Mouse (Mus musculus) erythroblast, adult 5-6 weeks (primary cell): ENCODE measurements around the gene Nutm1. TPM values are rescaled to one million over a fixed set of nuclear protein-coding genes. Genes with fewer than 3 reads are reported as not detected.
A peak's percentile ranks its signal among the peaks of the same experiment; 100 is the strongest.

Experiments
- ATAC-seq: replicated peaks from 2 replicates; pipeline ENCODE4 v1.8.0; 2016; ENCODE audit warnings: moderate number of reproducible peaks, mild to moderate bottlenecking, moderate TSS enrichment, inconsistent platforms; ENCODE audit not compliant: poor library complexity, low FRiP score, severe bottlenecking
- total RNA-seq, 2 experiments: library from RNA; stranded (forward) in 1 of 2; stranded (reverse) in 1 of 2; fragments of 150-400 nt in 1 of 2; fragments of 200-764, 138-1000 nt in 1 of 2; gene quantifications; 2 replicates each; pipeline versions ENCODE4 v1.2.3 to v1.2.4; 2015 to 2017; ENCODE audit warnings: low replicate concordance in 2 of 2

Gene Nutm1
- total RNA-seq, 2 experiments from 2014 or later = not detected

DNA sequence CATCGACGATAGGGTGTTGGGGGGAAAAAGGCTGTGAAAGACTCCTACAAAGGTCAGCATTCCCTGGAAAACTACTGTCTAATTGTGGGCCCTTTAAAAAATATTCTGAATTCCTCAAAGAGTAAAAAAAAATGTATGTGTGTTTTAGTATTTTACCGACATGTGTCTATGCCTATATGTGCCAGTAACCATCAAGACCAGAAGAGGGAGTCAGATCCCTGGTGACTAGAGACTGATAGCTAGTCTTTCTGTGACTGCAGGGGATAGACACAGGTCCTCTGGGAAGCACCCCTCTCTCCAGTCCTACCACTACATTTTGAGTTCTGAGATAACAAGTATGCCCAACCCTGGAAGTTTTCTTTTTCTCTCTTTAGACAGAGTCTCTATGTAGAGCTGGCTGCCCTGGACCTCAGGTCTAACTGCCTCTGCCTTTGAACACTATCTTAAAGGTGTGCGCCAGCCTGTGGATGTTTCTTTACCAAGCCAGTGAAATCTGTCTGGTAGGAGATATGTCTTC, 3.7 kb upstream of the Nutm1 start:
- no peak for ATAC-seq

DNA sequence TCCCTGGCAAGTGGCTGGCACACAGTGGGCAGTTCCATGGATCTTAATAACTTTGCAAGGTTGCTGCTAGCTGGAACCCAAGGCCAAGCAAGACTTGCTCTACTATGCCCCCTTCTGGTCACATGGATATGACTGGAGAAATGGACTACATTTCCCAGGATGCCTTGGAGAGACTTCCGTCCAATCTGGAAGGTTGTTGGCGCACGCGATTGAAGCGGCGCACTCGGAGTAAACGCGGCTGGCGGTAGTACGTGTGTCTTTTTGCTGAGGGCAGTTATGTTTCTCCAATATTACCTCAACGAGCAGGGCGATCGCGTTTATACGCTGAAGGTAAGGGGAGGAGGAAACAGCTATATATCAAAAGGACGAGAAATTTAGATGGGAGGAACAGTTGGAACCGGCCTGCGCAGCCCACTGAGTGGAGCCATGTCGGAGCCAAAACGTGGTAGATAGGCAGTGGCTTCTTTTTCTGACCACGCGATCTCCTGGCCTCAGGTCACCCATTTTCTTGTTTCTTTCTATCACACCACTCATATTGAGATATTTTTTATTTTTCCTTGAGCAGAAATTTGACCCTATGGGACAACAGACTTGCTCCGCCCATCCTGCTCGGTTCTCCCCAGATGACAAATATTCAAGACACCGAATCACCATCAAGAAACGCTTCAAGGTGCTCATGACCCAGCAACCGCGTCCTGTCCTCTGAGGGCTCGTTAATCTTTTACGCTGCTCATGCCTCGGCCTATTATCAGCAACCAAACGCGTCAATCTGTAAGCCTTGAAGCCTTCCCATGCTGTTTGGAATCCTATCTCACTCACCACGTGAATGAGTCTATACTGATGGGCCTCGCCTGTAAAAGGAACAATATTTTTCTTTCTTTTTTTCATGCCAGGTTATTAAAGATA, 2.9 kb upstream of the Nutm1 start, which contains the start of gene Nop10:
TSS of gene Nop10 (plus strand) at position 179 of the 906 bp plus-strand sequence.
- ATAC-seq = peak; percentile 69

DNA sequence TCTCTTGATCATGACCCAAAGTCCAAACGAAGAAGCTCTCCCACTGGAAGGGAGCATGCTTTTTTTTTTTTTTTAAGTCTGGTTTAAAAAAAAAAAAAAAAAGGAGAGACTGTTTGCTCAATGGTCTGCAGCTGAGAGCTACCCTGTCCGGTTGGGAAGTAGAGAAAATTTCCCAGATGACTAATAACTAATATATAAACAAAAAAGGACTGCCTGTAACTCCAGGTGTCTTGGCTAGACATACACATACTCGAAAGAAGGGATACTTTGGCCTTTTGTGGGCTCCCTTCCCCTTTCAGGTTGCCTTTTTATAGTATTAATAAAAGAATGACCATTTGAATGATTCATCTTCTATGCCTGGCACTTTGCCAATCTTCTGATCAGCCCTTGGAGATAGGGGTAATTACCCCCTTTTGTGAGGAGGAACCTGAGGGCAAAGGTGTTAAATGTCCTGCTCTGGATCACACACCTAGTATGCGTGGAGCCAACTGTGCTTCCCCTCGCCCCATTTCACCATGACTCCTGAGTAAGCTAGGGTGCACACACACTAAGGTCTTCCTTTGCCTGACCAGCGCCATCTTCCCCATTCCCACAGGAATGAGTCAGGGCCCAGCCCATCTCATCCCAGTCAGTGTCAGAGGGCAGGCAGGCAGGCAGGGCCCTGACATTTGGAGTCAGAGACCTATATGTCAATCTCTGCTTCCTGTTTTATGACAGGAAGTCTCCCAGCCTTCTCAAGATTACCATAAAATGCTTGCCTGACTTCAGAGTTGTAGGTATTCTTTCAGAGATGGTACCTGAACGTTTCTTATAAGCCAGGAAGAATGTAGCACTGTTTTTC, 4.2 kb downstream of the Nutm1 start:
- no peak for ATAC-seq

DNA sequence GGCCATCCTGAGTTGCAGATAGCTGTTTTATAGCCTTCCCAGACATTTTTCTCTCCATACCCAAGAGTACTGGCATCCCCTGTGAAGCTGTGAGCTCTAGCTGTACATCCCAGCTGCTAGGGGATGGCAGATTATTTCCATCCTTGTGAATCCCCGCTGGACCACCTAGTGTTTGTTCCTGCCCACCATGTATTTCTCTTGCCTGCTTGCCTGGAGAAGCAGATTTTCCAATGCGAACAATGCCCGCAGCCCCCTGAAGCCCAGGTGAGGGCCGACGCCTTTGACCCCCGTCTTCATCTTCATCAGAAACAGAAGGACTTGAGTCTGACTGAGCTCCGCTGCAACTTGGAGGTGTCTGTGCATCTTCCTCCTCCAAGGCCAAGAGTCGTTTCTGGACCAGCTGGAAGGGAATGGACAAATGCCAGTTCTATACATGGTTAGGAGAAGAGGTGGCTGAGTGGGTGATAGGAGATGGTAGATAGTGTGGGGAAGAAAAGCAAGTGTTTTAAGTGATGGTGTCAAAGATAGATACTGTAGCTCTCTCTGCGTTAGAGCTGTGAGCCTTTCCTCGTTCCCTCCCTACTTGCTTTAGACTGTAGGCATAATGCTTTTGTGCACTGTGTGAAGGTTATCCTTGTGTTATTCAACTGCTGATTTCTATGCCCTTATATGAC, 9.2 kb downstream of the Nutm1 start:
- ATAC-seq = no peak

DNA sequence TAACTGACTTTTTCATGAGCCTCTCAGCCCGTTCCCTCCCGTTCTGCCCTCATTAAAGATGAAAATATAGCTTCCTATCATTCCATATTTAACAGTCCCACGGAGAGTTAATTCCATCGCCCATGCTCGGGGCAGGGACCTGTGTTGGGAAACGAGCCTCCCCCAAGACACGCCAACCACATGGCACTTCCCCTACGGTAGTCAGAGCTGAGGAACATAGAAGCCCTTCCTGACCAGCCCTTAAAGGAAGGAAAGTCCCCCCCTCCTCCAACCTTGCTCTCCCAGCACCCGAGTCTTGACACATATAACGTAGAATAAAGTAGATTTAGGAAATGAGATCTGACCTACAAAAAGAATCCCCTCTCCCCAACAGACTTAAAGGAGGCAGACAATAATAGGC, 11.8 kb downstream of the Nutm1 start:
- ATAC-seq = no peak

DNA sequence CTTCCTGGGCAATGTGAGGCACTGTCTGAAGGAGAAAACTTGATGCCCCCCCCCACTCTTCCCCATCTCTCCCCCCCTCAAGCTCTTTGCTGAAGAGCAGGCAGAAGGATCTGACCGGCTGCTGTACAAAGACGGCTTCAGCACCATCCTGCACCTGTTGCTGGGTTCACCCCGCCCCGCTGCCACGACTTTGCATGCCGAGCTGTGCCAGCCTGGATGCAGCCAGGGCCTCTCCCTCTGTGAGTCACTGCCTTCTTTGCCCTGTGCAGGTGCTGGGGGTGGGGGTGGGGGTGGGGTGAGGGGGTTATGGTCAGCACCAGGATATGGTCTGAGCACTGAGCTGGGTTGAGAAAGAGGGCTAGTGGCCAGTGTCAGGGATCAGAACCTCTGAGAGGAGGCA, 12.9 kb downstream of the Nutm1 start:
- ATAC-seq = no peak

DNA sequence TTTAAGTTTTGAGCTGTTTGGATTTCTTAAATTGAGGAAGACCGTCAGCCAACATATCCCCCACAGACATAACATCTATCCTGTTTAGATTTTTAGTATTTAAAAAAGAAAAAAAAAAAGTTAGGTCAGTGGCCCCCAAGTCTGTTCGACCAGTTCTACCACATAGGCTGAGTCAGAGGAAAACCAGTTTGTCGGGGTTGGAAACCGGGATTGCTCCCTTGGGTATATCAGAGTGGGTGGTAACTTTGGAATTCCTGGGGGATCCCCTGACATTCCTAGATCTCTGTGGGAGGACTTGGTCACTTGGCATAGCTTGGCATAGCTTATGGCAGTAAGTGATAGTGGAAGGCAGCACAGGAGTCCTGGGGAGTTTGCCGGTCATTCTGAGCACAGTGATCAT, 13.8 kb downstream of the Nutm1 start:
- ATAC-seq = no peak

DNA sequence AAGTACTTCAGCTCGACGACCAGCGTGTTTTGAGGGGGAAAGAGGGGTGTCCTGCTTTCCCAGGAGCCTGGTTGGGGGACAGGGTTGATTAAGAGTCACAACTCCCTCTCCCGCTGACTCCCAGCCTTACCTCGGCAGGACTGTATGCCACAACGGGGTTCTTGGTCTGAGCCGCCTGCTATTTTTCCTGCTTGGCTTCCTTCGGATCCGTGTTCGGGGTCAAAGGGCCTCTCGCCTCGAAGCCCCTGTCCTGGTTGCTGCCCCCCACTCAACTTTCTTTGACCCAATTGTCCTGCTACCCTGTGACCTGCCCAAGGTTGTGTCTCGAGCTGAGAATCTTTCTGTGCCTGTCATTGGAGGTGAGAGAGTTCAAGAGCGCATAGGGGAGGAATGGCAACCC, 17.3 kb downstream of the Nutm1 start:
- no peak for ATAC-seq

DNA sequence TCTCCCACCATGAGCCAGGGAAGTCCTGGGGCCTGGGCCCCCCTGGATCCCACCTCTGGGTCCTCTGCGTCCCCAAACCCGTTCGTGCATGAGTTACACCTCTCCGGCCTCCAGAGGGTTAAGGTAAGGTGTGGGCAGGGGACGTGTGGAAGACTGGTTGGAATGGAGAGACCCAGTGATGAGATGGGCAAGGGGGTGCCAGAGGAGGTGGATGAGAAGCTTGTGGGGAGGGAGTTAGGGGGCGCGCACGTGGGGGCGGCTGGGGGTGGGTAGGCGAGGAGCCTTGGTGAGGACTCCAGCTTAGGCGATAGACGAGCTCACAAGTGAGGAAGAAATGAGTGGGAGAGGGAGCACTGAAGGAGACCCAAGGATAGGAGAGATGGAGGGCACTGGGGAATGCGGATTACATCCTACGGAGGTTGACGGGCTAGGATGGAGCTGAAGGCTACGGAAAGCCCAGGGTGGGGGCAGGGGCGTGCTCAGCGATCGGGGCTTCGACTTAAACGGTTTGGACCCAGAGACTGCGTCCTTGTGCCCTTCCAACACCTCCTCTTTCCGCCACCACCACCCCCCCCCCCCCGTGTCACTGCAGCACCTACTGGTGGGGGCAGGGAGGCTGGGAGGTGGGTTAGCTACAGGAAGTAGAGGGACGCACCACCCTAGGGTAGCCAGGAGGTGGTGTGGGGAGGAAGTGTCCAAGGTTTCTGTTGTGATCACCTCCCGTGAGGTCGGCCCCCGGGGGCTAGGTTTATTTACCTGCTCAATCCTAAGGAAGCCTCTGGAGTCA, 19.0 kb downstream of the Nutm1 start:
- ATAC-seq = no peak

DNA sequence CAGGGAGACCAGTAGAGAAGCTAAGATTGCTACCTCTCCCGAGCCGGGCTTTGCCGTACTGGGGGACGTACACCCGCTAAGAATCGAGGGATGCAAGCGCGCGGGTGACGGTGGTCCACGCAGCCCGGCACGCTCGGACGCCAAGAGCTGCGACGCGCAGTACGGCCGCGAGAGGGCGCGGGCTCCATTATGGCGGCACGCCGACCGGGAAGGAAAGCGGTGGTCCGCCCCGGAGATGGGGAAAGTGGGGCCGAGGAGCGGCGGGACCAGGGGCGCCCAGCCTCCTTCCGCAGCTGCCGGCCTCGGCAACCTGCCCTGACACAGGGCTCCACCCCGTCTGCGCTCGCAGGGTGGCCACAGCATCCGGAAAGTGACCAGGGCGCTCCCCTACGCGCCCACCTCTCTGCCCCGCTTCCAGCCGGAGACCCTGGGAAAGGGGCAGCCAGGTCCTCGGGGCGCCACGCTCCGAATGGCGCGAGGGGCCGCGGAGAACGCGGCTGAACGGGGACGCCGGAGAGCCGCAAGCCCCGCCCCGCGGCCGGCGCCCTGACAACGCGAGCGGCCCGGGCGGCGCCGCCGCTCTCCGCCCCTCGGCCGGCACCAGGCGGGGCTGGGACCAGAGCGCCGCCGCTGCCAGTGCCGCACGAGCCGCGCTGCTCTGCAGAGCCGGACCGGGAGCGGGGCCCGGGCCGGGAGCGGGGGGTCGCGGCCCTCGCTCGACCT, 19.7 kb downstream of the Nutm1 start, which contains the start of gene Lpcat4:
TSS of gene Lpcat4 (plus strand) at position 257 of the 723 bp plus-strand sequence.
- peak; percentile 88 for ATAC-seq

DNA sequence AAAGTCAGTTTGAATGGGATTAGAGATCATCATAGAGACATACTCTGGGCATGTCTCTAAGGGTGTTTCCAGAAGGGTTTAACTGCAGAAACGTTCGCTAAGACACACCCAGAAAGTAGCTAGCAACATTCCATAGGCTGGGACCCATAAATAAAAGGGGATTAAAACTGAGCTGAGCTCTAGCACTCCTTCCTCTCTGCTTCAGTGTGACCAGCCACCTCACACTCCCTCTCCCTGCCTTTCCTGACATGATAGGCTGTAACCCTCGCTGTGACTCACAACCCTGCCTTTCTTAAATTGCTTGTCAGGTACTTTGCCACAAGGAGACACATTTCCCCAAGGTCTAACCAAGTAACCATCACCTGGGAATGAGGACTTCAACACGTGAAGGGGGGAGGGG, 21.1 kb downstream of the Nutm1 start:
- no peak for ATAC-seq

DNA sequence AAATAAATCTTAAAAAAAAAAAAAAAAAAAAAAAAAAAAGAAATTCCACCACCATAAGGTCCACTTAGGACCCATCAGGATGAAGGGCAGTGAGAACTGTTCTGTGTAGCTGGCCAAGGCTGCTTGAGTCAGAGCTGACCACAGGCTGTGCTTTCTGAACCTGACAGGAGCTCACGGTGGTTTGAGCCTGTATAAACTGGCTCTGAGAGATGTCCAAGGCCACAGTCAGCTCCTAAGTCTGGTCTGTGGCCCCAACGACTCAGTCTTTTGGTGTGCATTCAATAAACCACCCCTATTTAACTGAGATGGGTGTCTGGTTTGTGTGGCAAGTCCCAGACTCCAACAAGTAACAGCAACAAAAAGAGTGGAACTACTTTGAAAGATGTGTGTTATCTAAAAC, 22.5 kb downstream of the Nutm1 start:
- no peak for ATAC-seq

DNA sequence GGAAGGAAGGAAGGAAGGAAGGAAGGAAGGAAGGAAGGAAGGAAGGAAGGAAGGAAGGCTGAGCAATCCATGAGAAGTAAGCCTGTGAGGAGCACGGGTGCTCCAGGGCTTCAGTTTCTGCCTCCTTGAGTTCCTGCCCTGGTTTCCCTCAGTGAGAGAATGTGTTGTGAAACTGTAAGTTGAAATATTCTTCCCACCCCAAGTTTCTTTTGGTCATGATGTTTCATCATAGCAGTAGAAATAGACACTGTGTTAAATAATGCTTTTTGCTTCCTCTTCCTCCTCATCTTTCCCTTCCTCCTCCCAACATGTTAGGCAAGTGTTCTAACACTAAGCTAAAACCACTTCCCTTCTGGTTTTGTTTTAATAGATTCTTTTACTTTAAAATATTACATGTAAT, 26.5 kb downstream of the Nutm1 start:
- ATAC-seq = no peak

DNA sequence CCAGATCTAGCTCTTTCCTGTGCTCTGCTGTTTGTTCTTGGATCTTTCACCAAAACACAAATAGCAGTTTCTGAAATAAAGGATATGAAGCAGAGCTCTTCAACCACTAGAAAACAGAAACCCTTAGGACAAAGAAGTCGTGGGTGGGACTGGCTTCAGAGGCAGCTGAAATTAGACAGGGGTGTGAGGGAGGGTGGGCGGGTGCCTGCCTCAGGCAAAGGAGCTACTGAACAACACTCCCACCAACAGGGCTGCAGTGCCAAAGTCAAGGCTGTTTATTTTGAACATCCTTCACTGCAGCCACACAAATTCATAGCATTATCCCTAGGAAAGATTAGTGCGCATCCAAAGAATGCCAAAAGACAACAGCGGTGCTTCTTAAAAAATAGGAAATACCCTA, 34.7 kb downstream of the Nutm1 start:
- no peak for ATAC-seq

DNA sequence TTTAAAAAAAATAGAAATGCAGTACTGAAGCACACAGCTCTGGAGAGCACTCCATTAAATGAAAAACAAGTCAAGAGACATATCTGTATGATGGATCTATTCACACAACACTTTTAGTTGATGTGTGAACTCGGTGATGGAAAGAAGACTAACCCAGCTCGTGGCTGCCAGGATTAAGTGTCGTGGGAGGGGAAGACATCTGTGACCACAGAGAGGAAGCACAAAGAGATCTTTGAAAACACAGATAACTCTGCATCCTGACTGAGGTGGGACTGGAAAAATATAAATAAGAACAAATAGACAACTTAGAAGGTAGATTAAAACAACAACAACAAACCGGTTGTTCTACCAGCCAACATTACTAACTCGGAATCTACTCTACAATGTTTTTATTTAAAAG, 36.5 kb downstream of the Nutm1 start:
- no peak for ATAC-seq

DNA sequence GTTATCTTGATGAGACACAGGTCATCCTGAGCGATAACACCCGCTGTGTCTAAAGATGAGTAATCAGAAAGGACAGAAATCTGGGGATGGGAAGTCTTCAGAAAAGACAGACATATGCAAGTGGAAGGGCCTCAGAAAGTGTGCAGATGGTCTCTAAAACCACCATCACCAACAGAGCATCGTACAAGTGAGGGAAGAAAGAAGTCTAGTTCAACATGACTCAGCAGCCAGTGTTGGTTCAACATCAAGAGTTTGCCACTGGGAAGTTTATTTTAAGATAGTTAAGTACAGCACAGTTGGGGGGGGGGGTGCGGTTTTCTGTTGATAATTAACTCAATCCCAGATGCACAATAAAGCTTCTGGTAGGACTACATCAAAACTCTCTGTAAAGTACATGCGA, 38.2 kb downstream of the Nutm1 start:
- no peak for ATAC-seq

DNA sequence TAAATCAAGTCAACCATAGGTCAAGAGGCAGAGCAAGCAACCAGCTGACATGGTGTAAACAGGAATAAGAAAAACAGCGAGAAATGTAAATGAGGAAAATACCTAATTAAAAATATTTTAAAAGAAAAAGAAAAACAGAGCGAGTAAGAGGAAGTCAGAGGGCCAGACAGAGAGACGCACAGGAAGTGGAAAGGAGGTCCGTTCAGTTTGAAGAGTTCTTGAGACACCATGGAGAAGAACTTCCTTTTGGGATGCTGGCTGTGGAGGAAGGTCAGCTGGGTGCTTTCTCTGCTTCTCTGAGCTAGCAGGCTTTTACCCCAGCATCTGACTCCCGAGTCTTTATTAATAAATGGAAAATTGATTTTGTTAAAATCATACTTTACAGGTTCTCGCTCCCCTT, 41.5 kb downstream of the Nutm1 start:
- ATAC-seq = no peak

DNA sequence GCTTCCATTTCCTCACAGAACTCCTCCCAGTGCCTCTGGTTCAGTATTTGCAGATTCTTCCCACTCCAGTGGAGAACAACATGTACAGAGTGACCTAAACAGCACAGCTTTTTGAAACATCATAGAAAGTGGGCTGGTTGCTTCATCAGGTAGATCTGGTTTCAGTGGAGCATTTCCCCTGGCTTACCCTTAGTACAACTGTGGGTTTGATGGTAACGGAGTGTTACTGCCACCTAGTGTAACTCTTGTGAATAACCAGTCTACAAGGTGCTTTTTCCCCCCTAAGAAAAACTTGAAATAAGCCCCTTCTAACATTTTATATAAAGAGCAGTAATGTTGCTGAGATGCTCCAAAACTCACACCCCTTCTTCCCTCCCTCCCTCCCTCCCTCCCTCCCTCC, 43.1 kb downstream of the Nutm1 start:
- ATAC-seq = no peak

DNA sequence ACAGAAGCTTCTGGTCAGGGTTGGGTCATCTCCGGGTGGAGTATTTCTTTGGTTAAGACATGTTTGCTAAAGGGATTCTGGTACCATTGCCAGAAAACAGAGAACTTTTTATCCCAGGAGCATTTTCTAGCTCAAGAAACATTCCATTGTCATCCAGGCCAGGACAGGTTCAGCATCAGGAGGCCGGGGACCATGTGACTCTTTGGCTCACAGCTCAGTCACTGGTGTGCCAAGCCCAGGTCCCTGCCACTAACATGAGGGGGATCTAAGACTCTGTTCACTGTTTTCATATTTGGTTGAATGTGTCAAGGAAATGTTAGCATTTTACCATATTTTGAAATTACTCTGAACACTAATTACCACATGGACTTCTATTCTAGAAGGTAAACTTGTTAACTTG, 48.4 kb downstream of the Nutm1 start:
- ATAC-seq = no peak
